Mouse (Mus musculus) G1E (cell line): ENCODE data around the gene Chrnb1.

Source experiments
- CTCF ChIP-seq: IDR thresholded peaks from 2 replicates; pipeline ENCODE4 v1.5.1; 2012; ENCODE audit warnings: low read depth, low read length, inconsistent platforms, mixed read lengths
- GATA1 ChIP-seq: IDR thresholded peaks from 2 replicates; pipeline ENCODE4 v1.6.1; 2012; ENCODE audit warnings: borderline replicate concordance, low read length, inconsistent platforms, mixed read lengths
- GATA2 ChIP-seq: IDR thresholded peaks from 2 replicates; pipeline ENCODE4 v1.6.1; 2012; ENCODE audit warnings: low read depth, low read length, inconsistent platforms, borderline replicate concordance
- POLR2AphosphoS5 ChIP-seq: IDR thresholded peaks from 2 replicates; pipeline ENCODE4 v1.6.1; 2012; ENCODE audit warnings: low read depth, low read length, inconsistent platforms; ENCODE audit not compliant: insufficient replicate concordance
- TAL1 ChIP-seq: conservative IDR thresholded peaks from 2 replicates; pipeline ENCODE4 v1.6.1; 2012; ENCODE audit warnings: low read depth, low read length, inconsistent platforms, mixed read lengths

GRCm38 (mm10) chr11:69800392-69801197 lies 4.9 kb upstream of the Chrnb1 start:
- no peak for TF ChIP-seq CTCF
- TF ChIP-seq GATA1 = no peak
- no peak for TF ChIP-seq POLR2AphosphoS5
- no peak for TF ChIP-seq TAL1
- TF ChIP-seq GATA2 = no peak
